Mouse (Mus musculus): ENCODE measurements around the gene Tmem255a. TPM values are rescaled to one million over a fixed set of nuclear protein-coding genes. Genes with fewer than 3 reads are reported as not detected.

The Tmem255a gene
- total RNA-seq (2021), result 10 to 100 TPM; 14.1 to 21.1 TPM
- long read RNA-seq, experiment 1, partial matches to known transcripts, result 2 of 7 reads
- long read RNA-seq, experiment 1, other reads (novel, unspliced or antisense), result 4 of 7 reads
- long read RNA-seq, experiment 2, partial matches to known transcripts, result 2 of 5 reads
- long read RNA-seq, experiment 2, other reads (novel, unspliced or antisense), result 0 of 5 reads

GRCm38 (mm10) chrX:38251851-38252571 is at the start of gene Tmem255a:
TSS of gene Tmem255a (minus strand) at chrX:38252439.
- DNase-seq, result peak; percentile 30

GRCm38 (mm10) chrX:38259610-38260009 is 7.4 kb upstream of the Tmem255a start:
- no peak for DNase-seq

DNA sequence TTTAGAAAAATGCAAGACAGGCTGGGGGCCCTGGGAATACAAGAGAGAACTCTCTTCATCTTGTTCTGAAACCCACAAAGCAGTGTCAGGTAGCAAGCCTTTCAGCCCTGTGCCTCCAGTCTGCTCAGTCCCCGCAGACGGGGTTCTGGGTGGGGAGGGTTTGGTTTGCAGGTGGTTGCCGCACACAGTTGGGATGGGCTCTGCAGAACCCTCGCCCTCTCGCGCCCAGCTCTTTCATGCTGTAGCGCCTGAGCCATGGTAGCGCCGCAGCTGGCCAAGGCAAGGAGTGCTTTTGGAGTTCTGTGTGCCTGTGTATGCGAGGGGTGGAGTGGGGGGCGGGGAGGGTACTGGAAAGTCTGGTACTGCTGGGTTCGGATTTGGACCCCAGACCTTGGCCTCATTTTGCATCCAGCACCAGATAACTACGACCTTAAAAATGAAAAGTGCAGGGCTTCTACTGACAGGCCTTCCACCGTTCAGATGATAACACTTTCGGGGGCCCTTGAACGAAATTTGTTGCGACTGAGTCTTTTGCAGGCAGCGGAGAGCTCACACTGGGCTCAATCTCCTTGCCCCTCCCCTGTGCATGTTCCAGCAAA is 1.8 kb downstream of the Tmem255a start:
- peak; percentile 24 for DNase-seq

DNA sequence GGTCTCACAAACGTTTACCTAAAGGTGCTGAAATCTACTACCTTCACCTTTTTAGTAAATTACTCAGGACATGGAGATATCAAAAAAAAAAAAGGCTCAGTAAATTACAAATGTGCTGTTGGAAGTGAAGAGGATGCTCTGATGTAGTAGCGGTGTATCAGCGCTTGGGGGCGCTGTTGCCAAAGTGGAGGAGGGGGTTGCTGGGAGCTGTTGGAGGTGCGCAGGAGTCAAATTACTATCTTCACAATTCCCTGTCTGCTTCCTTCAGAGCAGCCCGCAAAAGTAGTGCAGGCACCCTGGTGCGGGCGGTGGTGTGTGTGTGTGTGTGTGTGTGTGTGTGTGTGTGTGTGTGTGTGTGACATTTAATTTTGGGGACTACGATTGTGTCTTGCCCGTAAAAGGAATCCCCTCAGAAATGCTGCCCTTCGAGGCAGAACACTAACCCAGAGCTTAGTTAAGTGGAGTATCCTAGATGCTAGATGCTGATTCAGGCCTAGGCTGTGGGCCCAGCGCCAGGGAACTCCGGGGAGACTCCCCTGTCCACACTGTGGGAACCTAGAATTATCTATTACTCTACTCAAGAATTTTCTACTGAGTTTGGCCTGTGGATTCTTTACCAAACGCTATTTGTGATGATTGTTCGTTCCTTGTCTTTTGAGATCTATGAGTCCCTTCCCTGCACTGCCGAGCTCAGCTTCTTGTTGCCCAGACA is 2.4 kb downstream of the Tmem255a start:
- DNase-seq, result peak; percentile 69

DNA sequence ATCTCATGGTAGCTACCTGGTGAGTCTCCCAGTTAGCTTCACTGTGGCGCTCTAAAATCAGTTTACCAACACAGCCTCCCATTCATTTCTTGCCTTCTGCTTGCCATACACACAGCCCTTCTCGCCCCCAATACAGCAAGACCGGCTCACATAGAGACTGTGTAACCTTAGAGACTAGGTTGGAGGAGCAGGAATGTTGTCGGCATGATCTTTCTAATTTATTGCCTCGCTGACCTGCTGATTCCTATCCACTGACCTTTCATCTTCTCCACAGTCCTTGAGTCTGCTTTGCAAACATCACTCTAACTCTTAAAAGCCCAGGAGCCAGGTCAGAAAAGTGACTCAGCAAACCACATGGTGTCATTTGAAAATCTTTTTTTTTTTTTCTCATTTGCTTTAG is 4.6 kb downstream of the Tmem255a start:
- peak; percentile 5 for DNase-seq

GRCm38 (mm10) chrX:38247108-38247507 is 5.1 kb downstream of the Tmem255a start:
- peak; percentile 27 for DNase-seq

DNA sequence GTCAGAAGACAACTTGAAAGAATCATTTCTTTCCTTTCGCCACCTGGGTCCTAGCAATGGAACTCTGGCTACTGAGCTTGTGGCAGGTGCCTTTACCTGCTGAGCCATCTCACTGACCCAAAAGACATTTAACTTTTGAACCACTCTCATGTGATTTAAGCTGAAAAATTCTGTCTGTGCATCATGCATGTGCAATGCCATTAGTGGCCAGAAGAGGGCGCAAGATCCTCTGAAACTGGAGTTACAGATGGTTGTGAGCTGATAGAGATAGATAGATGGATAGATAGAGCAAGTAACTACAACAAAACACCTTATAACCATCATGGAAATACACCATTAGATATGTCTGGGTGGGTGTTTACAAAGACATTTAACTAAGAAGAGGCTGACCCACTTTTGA is 14.5 kb downstream of the Tmem255a start:
- DNase-seq, result peak; percentile 68

DNA sequence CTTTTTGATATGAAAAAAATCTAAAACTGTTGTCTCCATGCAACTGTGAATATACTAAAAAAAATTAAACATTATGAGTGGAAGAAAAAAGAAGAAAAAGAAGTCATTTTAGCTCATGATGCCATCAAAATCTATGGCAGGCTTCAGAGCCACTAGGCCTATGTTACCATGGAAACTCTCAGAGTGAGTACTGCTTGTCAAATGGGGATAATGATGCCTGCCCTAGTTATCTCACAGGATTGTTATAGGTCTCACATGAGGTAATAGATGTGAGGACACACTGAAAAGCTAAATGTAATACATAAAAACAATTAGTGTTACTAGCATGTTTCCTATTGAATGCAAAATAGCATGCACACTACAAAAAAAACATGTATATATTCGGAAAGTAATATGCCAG is 22.4 kb downstream of the Tmem255a start:
- no peak for DNase-seq

DNA sequence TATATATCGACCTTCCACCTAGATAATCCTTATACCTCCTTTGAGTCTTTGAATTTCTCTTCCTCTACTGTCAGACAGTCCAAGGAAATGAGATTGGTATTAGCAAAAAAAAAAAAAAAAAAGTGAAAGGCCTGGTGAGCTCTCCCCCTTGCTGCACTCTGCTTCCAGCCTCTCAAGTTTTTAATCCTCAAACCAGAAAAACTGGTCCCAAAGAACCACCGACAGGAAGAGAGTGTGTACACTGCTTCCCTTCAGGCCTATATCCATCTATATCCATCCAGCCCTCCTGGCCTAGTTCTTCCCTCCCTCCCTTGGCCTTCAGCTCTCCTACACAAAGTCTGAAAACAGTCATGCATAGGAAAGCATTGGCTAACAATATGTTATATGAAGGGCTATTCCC is 29.5 kb downstream of the Tmem255a start:
- DNase-seq, result no peak

GRCm38 (mm10) chrX:38217676-38217991 is 34.6 kb downstream of the Tmem255a start:
- no peak for DNase-seq

- peak; percentile 44 for DNase-seq
Observed at GRCm38 (mm10) chrX:38216986-38217675, 35.1 kb downstream of the Tmem255a start.

DNA sequence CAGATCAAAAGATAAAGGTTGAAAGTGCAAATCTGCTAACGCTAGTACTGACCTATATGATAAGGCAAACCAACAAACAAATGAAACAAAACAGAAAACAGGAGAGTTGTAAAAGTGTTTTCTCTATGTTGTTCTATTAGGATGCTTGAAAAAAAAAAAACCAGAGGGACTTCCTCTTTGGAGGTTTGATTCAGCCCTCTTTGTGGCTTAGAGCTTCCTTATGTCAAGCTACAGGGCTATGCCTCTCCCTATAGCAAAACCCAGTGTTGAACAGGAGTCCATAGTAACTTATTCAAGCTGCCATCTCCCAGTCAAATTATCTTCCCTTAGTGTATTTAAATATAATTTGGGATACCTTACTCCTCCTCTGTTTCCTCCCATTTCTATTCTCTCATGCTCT is 44.8 kb downstream of the Tmem255a start:
- DNase-seq, result no peak

DNA sequence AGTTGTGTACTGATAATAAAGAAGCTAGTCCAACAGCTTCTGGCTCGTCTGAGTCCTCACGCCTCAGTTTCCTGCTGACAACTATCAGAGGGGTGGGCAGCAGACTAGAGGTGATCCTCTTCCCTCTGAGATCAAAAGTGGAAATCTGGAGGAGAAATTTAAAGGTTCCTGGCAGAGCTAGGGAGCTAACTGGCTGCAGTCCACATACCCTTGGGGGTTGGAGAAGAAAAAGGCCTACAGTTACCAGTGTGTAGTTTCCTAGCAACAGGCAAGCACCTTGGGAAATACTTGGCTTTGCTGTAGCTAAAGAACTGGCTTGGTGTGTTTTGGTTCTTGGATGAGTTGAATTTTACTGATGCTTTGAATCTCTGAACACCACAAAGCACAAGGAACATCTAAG is 50.4 kb downstream of the Tmem255a start:
- DNase-seq, result peak; percentile 47

- no peak for DNase-seq
Observed at GRCm38 (mm10) chrX:38190458-38190764, 61.8 kb downstream of the Tmem255a start.

DNA sequence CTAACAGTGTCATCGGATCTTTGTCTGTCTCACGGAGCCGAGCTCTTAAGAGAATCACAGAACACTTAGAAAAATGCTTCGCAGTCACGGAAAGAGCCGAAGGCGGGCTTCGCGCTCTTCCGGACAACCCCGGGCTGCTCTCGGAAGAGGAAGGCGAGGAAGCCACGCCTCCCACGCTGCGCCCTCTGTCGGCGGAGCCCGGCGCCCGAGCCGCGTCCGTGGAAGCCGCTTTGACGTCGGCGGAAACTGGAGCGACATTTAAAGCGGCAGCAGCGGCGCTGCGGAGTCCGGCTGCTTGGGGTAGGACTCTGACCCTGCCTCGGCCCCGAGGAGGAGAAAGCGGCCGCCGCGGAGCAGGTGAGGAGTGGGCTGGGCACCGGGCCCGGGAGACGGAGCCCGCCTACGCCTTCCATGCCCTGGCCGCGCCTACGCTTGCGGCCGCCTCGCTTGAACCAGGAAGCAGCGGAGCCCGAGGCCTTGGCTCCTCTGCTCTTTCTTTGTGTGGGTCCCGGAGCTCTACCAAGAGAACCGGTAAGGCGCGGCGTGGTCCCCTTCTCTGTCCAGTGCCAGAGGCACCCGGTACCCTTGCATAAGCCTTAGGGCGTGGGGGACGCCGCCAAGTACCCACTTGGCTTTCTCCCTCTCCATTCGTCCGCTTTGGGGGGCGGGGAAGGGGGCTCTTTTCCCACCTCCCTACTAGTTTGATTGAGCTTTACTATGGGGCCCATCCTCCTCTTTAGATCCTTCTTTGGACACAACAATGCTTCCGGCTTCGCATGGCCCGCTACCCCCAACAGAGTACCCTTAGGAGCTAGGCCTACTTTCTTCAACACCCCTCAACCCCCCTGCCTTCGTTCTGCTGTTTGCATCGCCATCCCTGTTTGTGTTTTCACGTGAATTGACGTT is 62.4 kb downstream of the Tmem255a start, which contains the start of gene Zbtb33:
Gene Zbtb33 (plus strand): TSS at position 242 of the 906 bp plus-strand sequence.
- DNase-seq, result peak; percentile 93

DNA sequence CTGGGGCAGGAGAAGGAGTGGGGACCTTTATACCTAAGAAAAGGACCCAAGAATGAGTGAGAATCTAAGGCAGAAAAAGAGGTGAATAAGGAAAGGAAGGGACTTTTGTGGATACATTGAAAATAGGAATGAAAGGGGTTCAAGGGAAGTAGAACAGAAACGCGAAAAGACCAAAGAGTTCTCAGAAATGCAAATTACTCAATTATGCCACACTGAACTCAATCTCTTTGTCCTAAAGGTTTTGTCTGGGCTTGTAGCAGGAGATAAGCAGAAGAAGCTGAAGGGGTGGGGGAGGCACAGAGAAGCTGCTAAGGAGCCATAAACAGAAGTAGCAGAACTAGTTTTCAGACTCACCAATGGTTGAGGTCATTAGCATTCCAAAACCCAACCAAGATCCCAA is 66.7 kb downstream of the Tmem255a start:
- no peak for DNase-seq

DNA sequence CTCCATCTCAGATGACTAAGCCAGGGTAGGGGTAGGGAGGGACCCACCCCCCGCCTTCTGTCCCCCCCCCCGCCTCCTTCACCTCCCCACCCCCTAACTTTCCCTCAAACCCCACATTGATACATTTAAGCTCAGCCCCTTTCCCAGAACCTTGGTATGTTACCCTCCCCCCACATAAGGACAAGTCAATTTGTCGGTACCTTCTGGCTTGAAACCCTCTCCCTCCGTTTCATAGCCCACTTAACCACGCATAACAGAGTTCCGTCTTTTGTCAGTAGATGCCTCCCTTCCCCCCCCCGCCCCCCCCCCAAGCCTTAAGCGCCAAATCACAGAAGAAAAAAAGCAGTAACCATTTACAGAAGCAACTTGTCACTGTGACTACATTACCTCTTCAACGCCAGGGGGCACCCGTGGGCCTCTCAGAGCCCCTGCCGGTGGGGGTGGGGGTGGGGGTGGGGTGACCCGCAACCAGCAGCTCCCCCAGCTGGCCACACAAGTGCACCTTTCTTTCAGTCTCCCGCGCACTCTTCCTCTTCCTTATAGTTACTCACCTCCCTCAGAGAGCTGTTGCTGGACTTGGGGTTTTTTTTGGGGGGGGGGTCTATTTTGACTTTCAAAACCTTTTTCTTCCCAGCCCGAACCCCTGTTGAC is 70.5 kb downstream of the Tmem255a start:
- DNase-seq, result peak; percentile 75

DNA sequence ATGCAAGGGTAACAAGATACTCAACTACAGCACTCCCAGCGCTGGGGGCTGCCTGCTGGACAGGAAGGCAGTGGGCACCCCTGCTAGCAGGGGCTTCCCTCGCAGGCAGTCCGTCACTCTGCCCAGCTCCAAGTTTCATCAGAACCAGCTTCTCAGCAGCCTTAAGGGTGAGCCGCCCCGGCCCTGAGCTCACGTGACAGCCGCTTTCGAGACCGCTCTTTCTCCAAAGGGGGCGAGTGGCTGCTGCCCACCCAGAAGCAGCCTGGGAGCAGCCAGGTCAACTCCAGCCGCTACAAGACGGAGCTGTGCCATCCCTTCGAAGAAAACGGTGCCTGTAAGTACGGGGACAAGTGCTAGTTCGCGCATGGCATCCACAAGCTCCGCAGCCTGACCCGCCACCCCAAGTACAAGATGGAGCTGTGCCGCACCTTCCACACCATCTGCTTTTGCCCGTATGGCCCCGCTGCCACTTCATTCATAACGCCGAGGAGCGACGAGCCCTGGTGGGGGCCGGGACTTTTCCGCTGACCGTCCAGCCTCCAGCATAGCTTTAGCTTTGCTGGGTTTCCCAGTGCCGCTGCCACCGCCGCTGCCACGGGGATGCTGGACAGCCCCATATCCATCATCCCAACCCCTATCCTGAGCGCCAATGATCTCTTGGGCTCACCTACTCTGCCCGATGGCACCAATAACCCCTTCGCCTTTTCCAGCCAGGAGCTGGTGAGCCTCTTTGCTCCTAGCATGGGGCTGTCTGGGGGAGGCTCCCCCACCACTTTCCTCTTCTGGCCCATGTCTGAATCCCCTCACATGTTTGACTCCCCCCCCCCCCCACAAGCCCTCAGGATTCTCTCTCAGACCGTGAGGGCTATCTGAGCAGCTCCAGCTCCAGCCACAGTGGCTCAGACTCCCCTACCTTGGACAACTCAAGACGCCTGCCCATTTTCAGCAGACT is 71.3 kb downstream of the Tmem255a start:
- peak; percentile 29 for DNase-seq

- DNase-seq, result peak; percentile 56
Observed at GRCm38 (mm10) chrX:38179891-38180310, 72.3 kb downstream of the Tmem255a start.

- no peak for DNase-seq
Observed at GRCm38 (mm10) chrX:38166592-38166991, 85.6 kb downstream of the Tmem255a start.

Measured in adrenal gland, postnatal 10 days (tissue).